Mouse (Mus musculus): ENCODE results near the gene Unc45b.

- TF ChIP-seq MAX (IDR thresholded peaks at IDR 0.05; ENCODE audit: low read depth), result no peak
- TF ChIP-seq USF1 (IDR thresholded peaks at IDR 0.05; ENCODE audit: low read depth), result no peak
- no peak for TF ChIP-seq SRF (IDR thresholded peaks at IDR 0.05; ENCODE audit: control insufficient read depth, insufficient read length, low read depth)
- no peak for TF ChIP-seq TCF12 (IDR thresholded peaks at IDR 0.05; ENCODE audit: insufficient read depth, poor library complexity, severe bottlenecking)
- no peak for TF ChIP-seq CEBPB (IDR thresholded peaks at IDR 0.05; ENCODE audit: insufficient read depth, poor library complexity, severe bottlenecking)
- TF ChIP-seq E2F4 (IDR thresholded peaks at IDR 0.05; ENCODE audit: insufficient read depth), result no peak
- no peak for TF ChIP-seq POLR2AphosphoS2 (IDR thresholded peaks at IDR 0.05; ENCODE audit: insufficient read length, low read depth)
Observed at GRCm38 (mm10) chr11:82987621-82988020, 77.3 kb downstream of the Unc45b start.

Measured in myocyte (in vitro differentiated cells).